Mouse (Mus musculus): ENCODE data around the gene Dpy19l3. TPM values are rescaled to one million over a fixed set of nuclear protein-coding genes. Genes with fewer than 3 reads are reported as not detected.

Gene Dpy19l3
- 30.5 and 31.5 TPM in 2 replicates for polyA plus RNA-seq (2016; fragmentation: Nextera tagmentation; extraction: Ambion mirVana)

DNA sequence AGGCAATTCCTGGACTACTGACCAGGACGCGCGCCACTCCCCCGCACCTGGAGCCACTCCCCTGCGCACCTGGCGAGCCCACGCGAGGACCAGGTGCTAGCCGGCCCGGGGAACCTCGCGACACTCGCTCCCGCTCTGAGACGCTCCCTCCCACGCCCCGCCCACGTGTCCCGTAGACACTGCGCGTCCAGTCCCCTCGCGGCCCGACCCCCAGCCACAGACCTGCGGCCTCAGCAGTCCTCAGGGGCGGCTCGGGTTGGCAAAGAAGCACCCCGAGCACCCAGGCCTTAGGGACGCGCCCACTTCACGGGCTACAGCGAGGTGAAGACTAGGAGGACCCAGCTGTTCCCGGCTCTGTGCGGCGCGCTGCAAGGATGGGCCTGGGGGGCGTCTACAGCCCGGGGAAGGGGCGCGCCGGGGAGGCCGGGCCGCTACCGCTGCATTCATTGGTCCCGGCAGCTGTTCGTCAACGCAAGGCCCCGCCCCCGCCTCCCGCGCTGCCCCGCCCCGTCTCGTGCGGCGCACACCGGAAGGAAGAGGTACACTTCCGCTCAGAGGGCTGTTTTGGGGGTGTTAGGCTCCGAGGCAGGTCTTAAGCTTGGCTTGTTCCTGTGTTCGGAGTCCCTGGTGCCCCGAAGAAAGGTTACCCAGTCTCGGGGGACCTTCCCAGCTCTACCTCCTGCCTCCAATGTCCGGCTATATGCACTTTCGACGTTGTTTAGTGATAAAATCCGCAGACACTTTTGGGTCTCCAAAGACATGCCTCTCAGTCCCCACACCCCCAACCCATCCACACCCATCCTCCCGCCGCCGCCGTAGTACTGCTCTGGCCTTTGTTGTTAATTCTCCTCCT is at the start of gene Dpy19l3:
TSS of gene Dpy19l3 (minus strand) at position 422 of the 853 bp plus-strand sequence.
- under 1% methylated on average over 67 of the region's 70 CpGs for WGBS

DNA sequence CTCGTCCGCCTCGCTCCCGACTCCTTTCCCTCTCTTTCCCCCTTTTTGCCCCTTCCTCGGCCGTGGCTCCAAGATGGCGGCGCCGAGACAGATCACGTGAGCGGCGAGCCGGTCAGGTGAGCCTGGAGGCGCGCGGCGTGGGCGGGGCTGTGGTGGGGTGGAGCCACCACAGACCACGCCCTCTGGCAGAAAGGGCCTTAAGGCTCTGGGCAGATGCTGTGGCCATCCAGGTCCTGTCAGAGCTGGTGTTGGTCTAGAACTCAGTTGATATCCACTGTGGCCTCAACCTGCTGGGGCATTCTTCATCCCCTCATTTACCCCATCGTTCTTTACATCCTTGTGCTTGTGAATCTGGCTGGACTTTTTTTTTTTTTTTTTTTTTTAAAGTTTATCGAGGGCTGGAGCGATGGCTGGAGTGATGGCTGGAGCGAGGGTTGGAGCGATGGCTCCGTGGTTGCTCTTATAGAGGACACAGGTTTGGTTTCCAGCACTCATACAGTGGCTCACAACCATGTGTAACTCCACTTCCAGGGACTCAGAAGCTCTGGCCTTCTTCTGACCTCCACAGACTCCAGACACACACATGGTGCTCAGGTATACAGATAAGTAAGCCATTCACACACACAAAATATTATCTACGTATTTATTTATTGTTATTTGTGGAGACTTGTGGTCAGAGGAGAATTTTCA is 48.8 kb upstream of the Dpy19l3 start, which contains the start of gene Zfp507:
TSS of gene Zfp507 (minus strand) at position 98 of the 690 bp plus-strand sequence.
- peak within 1 kb of the TSS; percentile 99 for H3K27ac ChIP-seq
- peaks cover 16% of the 10 kb centered on the region for H3K4me1 ChIP-seq
- 21% methylated on average over 26 of the region's 26 CpGs for WGBS
- H3K9me3 ChIP-seq, result no peaks in the 10 kb centered on the region
- DNase-seq (ENCODE audit: extremely low spot score, low spot score), result peak; percentile 91
- no peaks in the 10 kb centered on the region for H3K27me3 ChIP-seq (ENCODE audit: poor library complexity, severe bottlenecking)
- peaks cover 33% of the 10 kb centered on the region for H3K36me3 ChIP-seq (replicated peaks)
- peak within 1 kb of the TSS; percentile 95 for H3K4me3 ChIP-seq

More for the DNA sequence above, at the start of gene Dpy19l3:
- DNase-seq (ENCODE audit: extremely low spot score, low spot score), result peak; percentile 92
- H3K36me3 ChIP-seq (replicated peaks), result peaks cover 21% of the 10 kb centered on the region
- peak within 1 kb of the TSS; percentile 85 for H3K4me3 ChIP-seq
- peaks cover 17% of the 10 kb centered on the region for H3K27me3 ChIP-seq (ENCODE audit: poor library complexity, severe bottlenecking)
- H3K27ac ChIP-seq, result peak within 1 kb of the TSS; percentile 91
- H3K9me3 ChIP-seq, result no peaks in the 10 kb centered on the region
- peaks cover 33% of the 10 kb centered on the region for H3K4me1 ChIP-seq

DNA sequence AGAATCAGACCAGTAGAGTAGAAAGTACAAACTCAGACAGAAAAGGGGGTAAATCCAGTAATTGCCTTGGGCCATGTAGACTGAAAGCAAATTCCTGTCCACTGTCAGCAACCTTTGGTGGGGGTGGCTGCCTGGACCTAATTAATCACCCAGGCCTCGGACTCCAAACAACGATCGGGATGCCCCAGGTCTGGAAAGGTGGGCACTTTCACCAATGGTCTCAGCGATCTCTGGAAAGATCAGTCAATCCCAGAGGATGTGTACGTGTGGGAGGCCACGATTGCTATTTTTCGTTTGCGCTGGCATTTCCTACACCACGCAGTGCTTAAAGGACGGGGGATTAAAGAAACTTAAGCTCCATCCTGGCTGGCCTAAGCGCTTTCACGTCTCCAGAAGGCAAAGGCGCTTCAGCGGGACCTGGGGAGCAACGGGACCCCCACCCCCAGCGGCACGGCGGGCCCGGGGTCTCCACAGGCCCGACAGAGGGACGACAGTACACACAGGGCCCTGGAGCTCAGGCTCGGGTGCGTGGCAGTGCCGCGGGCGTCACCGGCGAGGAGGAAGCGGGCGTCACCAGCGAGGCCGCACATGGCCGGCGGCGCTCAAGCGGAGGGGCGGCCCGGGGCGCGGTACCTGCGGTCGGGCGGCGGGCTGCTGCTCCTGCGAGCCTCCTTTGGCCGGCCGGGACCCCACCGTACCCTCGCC is 48.1 kb upstream of the Dpy19l3 start:
- Histone ChIP-seq H3K4me3 (peak overlapping the region; percentile 95), H3K9me3 (no peaks in the 10 kb centered on the region), H3K4me1 (peaks cover 16% of the 10 kb centered on the region), H3K27me3 (ENCODE audit: poor library complexity, severe bottlenecking) (no peaks in the 10 kb centered on the region), H3K36me3 (replicated peaks) (peaks cover 40% of the 10 kb centered on the region), H3K27ac (peak overlapping the region; percentile 99)
- no peak for DNase-seq (ENCODE audit: extremely low spot score, low spot score)
- WGBS, result under 1% methylated on average over 48 of the region's 49 CpGs

DNA sequence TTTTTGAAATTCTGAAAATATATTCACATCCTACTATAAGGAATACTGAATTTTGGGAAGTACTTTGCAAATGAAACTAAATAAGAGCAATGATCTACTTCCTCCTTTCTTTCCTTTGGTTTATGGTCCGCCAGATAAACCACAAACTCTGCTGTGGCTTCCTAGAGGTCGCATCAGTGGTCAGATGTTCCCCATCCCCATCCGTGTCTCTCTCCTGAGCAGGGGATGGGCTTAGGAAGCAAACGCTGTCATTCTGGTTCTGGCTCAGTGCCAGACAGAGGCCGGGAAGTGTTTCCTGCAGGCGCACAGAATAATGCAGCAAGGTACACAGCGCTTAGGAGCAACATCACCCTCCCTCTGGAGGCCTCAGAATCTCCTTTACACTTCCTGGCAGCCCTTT is 41.9 kb upstream of the Dpy19l3 start:
- Histone ChIP-seq H3K4me3 (no peak overlapping the region), H3K9me3 (no peaks in the 10 kb centered on the region), H3K27ac (no peak overlapping the region), H3K36me3 (replicated peaks) (peaks cover 99% of the 10 kb centered on the region), H3K4me1 (peaks cover 5% of the 10 kb centered on the region), H3K27me3 (ENCODE audit: poor library complexity, severe bottlenecking) (no peaks in the 10 kb centered on the region)
- WGBS, result 92% methylated on average over 7 of the region's 7 CpGs
- DNase-seq (ENCODE audit: extremely low spot score, low spot score), result no peak

DNA sequence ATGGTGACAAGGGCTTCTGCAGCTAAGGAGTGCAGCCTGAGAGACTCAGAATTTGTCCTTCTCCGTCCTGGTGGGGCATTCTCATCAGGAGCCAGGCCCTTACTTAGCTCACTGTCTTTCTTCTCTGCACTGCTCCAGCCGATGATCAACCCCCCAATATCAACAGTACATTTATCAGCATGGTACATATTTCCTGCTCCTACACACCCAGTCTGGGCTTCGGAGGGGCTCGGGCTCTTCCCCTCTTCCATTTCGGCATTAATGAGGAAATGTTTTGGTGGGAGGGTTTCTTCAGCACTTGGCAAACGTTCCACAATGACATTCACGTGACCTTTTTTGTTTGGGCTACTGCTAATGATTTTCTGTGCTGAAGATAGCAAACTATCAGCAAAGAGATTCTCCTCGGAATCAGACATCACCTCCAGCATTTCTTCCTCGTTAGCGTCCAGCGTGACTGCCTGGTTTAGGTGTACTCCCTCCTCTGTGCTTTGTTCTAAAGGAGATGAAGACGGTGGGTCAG is 40.0 kb upstream of the Dpy19l3 start:
- no peaks in the 10 kb centered on the region for H3K27me3 ChIP-seq (ENCODE audit: poor library complexity, severe bottlenecking)
- DNase-seq (ENCODE audit: extremely low spot score, low spot score), result no peak
- H3K27ac ChIP-seq, result no peak overlapping the region
- H3K36me3 ChIP-seq (replicated peaks), result peaks cover 99% of the 10 kb centered on the region
- 94% methylated on average over 12 of the region's 12 CpGs for WGBS
- no peak overlapping the region for H3K4me3 ChIP-seq
- no peaks in the 10 kb centered on the region for H3K9me3 ChIP-seq
- H3K4me1 ChIP-seq, result no peaks in the 10 kb centered on the region

DNA sequence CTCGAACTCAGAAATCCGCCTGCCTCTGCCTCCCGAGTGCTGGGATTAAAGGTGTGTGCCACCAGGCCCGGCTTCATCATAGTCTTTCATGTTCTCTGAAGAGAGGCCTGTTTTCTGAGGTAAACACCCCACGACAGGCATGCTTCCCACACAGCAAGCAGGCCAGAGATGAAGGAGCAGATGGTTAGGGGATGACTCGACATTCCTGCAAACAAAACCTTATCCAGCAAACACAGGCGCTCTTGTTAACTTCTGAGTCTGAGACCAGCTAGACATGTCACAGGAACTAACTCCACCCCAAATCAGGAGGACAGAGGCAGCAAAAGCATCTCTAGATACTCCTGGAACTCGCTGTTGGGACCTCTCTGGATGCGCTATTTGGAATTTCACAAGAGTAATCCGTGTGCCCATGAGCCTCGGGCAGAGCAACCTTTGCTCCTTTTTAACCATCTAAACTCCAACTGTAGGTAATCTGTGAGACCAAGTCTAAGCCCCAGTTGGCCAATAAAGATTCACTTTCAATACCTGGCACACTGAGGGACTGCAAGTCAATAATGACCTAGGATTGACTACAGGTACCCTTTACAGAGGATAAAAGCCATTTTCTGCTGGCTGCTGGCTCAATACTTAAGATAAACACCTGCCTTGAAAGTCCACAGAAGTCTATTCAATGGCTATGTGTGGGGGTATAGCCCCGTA is 38.0 kb upstream of the Dpy19l3 start:
- WGBS, result 89% methylated on average over 12 of the region's 12 CpGs
- Histone ChIP-seq H3K27ac (no peak overlapping the region), H3K4me1 (no peaks in the 10 kb centered on the region), H3K36me3 (replicated peaks) (peaks cover 98% of the 10 kb centered on the region), H3K27me3 (ENCODE audit: poor library complexity, severe bottlenecking) (no peaks in the 10 kb centered on the region), H3K9me3 (no peaks in the 10 kb centered on the region), H3K4me3 (no peak overlapping the region)
- no peak for DNase-seq (ENCODE audit: extremely low spot score, low spot score)

DNA sequence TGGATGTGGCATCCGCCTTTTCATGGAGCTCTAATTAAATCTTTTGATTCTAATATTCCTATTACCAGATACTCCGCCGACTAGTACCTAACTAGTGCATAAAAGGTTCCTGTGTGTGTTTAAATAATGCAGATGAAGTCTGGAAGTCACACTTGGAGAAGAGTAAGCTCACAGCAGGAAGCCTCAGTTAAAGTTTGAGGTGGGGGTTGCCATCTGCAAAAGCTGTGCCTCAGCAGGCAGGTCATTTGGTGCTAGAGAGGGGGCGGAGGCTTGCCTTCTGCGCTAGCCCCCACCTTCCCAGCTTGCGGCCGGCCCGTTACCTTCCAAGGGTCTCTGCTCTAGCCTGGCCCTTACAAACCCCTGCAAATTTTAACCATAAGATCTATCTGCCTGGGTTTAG is 36.7 kb upstream of the Dpy19l3 start:
- Histone ChIP-seq H3K4me3 (no peak overlapping the region), H3K27me3 (ENCODE audit: poor library complexity, severe bottlenecking) (no peaks in the 10 kb centered on the region), H3K4me1 (no peaks in the 10 kb centered on the region), H3K9me3 (no peaks in the 10 kb centered on the region), H3K27ac (no peak overlapping the region), H3K36me3 (replicated peaks) (peaks cover 99% of the 10 kb centered on the region)
- 84% methylated on average over 8 of the region's 8 CpGs for WGBS
- DNase-seq (ENCODE audit: extremely low spot score, low spot score), result no peak

DNA sequence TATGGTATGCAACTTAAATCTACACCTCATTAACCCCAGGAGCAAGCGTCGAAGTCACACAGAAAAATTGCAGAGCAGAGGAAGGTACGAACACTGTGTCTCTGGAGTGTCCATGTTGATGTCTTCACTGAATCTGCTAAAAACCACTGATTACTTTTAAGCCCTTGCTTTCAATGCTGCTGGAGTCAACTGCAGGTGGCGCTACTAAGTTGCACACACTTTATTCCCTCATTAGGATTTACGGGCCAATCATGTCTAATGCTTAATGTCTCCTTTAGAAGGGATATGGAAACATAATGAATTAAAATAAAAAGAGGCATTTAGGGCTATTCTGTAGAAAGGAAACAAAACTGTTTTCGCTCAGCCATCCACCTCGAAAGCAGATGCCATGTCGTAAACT is 35.9 kb upstream of the Dpy19l3 start:
- 91% methylated on average over 8 of the region's 8 CpGs for WGBS
- no peak overlapping the region for H3K27ac ChIP-seq
- no peaks in the 10 kb centered on the region for H3K27me3 ChIP-seq (ENCODE audit: poor library complexity, severe bottlenecking)
- no peaks in the 10 kb centered on the region for H3K9me3 ChIP-seq
- no peak for DNase-seq (ENCODE audit: extremely low spot score, low spot score)
- H3K4me1 ChIP-seq, result no peaks in the 10 kb centered on the region
- H3K36me3 ChIP-seq (replicated peaks), result peaks cover 99% of the 10 kb centered on the region
- no peak overlapping the region for H3K4me3 ChIP-seq

DNA sequence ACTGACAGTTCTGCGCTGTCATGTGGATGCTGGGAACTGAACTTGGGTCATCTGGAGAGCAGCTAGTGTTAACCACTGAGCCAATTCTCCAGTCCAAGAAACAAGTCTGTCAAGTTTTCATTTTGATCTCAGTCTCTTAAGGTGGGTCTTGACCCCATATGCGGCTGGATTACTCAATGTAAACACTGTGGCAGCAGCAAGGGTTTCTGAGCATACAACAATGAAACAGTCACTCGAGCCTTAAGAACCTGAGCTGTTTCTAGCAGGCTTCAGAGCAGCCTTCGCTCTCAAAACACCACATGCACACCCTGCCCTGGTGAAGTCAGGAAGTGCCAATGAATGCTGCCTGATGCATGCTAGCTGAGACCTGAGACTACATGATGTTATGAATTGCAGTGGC is 31.3 kb upstream of the Dpy19l3 start:
- WGBS, result 89% methylated on average over 4 of the region's 4 CpGs
- DNase-seq (ENCODE audit: extremely low spot score, low spot score), result no peak
- Histone ChIP-seq H3K27me3 (ENCODE audit: poor library complexity, severe bottlenecking) (no peaks in the 10 kb centered on the region), H3K9me3 (no peaks in the 10 kb centered on the region), H3K36me3 (replicated peaks) (peaks cover 99% of the 10 kb centered on the region), H3K4me1 (no peaks in the 10 kb centered on the region), H3K27ac (no peak overlapping the region), H3K4me3 (no peak overlapping the region)

DNA sequence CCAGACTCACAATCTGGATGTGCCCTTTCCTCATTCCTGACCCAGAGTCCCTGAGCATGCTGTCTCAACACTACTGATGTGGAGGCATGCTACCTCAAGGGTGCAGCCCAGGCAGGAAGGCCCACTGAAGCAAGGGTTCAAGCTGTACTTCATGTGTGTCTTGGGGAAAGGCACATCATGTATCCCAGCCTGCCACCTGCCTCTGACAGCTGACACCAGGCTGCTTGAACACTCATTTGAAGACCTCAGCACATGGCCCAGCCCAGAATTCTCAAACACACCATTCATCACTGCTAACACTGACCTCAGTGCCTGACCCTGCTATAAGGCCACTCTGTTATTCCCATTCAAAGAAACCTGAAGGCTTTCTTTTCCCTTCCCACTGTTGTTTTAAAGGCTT is 28.0 kb upstream of the Dpy19l3 start:
- Histone ChIP-seq H3K4me1 (no peaks in the 10 kb centered on the region), H3K36me3 (replicated peaks) (peaks cover 97% of the 10 kb centered on the region), H3K9me3 (no peaks in the 10 kb centered on the region), H3K27ac (no peak overlapping the region), H3K27me3 (ENCODE audit: poor library complexity, severe bottlenecking) (no peaks in the 10 kb centered on the region), H3K4me3 (no peak overlapping the region)
- no peak for DNase-seq (ENCODE audit: extremely low spot score, low spot score)

DNA sequence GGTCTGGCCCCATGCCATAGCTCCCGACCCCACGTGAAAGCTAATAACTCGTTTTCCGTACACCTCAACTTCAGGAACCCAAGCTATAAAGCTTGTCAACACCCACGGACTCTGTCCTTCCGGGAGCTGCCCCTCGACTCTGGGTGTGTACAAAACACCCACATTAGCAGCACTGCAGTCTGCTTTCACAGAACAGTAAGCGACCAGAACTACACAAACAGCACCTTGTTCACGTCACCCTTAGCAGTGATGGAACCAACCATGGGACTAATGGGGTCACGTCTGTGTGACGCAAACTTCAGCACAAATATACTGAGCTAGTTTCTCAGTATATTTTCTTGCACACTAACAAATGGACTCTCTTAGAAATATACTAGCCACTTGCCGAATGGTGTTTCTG is 19.9 kb upstream of the Dpy19l3 start:
- WGBS, result 96% methylated on average over 12 of the region's 12 CpGs
- DNase-seq (ENCODE audit: extremely low spot score, low spot score), result no peak
- H3K27me3 ChIP-seq (ENCODE audit: poor library complexity, severe bottlenecking), result no peaks in the 10 kb centered on the region
- H3K9me3 ChIP-seq, result no peaks in the 10 kb centered on the region
- no peaks in the 10 kb centered on the region for H3K4me1 ChIP-seq
- no peak overlapping the region for H3K4me3 ChIP-seq
- no peak overlapping the region for H3K27ac ChIP-seq
- H3K36me3 ChIP-seq (replicated peaks), result peaks cover 74% of the 10 kb centered on the region

DNA sequence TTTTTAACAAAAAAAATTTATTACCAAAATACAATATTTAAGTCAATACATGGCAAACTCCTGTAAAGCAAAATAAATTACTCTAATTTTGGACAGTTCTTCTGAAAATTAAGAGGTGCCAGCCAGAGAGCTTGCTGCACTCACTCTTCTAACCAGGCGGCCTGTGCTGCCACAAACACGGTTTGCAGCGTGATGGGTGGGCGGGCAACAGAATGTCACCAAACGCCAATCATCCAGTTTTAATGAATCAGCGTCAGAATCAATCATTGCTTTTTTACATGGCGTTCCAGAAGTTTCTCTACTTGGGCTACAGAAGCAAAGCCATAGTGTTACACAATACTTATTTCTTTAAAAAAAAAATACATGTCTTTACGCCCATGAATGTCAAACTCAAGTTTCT is 18.1 kb upstream of the Dpy19l3 start:
- H3K36me3 ChIP-seq (replicated peaks), result peaks cover 58% of the 10 kb centered on the region
- H3K4me3 ChIP-seq, result no peak overlapping the region
- no peaks in the 10 kb centered on the region for H3K27me3 ChIP-seq (ENCODE audit: poor library complexity, severe bottlenecking)
- WGBS, result 94% methylated on average over 8 of the region's 8 CpGs
- no peaks in the 10 kb centered on the region for H3K9me3 ChIP-seq
- no peaks in the 10 kb centered on the region for H3K4me1 ChIP-seq
- H3K27ac ChIP-seq, result no peak overlapping the region
- DNase-seq (ENCODE audit: extremely low spot score, low spot score), result no peak

All from forebrain, embryonic 10.5 days (tissue).